8 mouse cellular contexts compared by ENCODE assay signal in genomic region chr4:103314526-103314910, GRCm38 (mm10). TPM values are rescaled to one million over a fixed set of nuclear protein-coding genes. Genes with fewer than 3 reads are reported as not detected.
A peak's percentile ranks its signal among the peaks of the same experiment; 100 is the strongest.
DNase-seq lines count a peak whose midpoint lies in the region; ATAC-seq and TF ChIP-seq lines count a peak whose summit lies in the region.

No protein-coding gene starts in this region.

- H3ac ChIP-seq in myocyte (ENCODE audit: control insufficient read depth, insufficient read length) = peak overlapping the region; percentile 79

- no peaks in the 10 kb centered on the region for H3K79me2 ChIP-seq in myocyte (ENCODE audit: control insufficient read depth, insufficient read depth)

- TF ChIP-seq POLR2A in limb, embryonic 14.5 days (IDR thresholded peaks at IDR 0.05; ENCODE audit: borderline replicate concordance, extremely low read depth, insufficient read depth, insufficient read length) = no peak
- no peak for TF ChIP-seq POLR2A in myocyte (IDR thresholded peaks at IDR 0.05; ENCODE audit: insufficient read length, low read depth)

- H3K4me1 ChIP-seq in kidney, postnatal 0 days (replicated peaks; ENCODE audit: insufficient read depth, low read length) = no peaks in the 10 kb centered on the region
- H3K4me1 ChIP-seq in forebrain, embryonic 13.5 days = peaks cover 15% of the 10 kb centered on the region
- H3K4me1 ChIP-seq in limb, embryonic 14.5 days (ENCODE audit: control insufficient read depth, insufficient read depth, low read length) = peaks cover 7% of the 10 kb centered on the region; the same call in 1 of the 2 replicates

- H3K9me3 ChIP-seq in kidney, postnatal 0 days (replicated peaks; ENCODE audit: low read length) = no peaks in the 10 kb centered on the region
- H3K9me3 ChIP-seq in forebrain, embryonic 13.5 days (replicated peaks) = no peaks in the 10 kb centered on the region
- no peaks in the 10 kb centered on the region for H3K9me3 ChIP-seq in limb, embryonic 14.5 days (ENCODE audit: control insufficient read depth, low read length)

- no peak for TF ChIP-seq CTCF in kidney, postnatal 0 days (IDR thresholded peaks at IDR 0.05; ENCODE audit: low read depth)

- WGBS in kidney, postnatal 0 days = 43% methylated on average over 3 of the region's 3 CpGs
- WGBS in forebrain, embryonic 13.5 days = 8% methylated on average over 3 of the region's 3 CpGs
- WGBS in limb, embryonic 14.5 days = 45% methylated on average over 3 of the region's 3 CpGs

- H3K4me3 ChIP-seq in kidney, postnatal 0 days (replicated peaks; ENCODE audit: low read depth, low read length) = peak overlapping the region; percentile 50; the same call in 1 of the 2 replicates
- H3K4me3 ChIP-seq in forebrain, embryonic 13.5 days = peak overlapping the region; percentile 62
- H3K4me3 ChIP-seq in limb, embryonic 14.5 days (replicated peaks; ENCODE audit: low read length) = peak overlapping the region; percentile 60
- peak overlapping the region; percentile 40 for H3K4me3 ChIP-seq in myocyte

- no peak for ATAC-seq in kidney, postnatal 0 days (replicated peaks; ENCODE audit: low FRiP score, low read depth)
- no peak for ATAC-seq in forebrain, embryonic 13.5 days
- ATAC-seq in limb, embryonic 14.5 days (ENCODE audit: low FRiP score, low read depth) = no peak

- DNase-seq in kidney, postnatal 0 days (ENCODE audit: low spot score) = peak; percentile 2
- DNase-seq in kidney, postnatal 14 days = no peak
- peak; percentile 5 for DNase-seq in limb, embryonic 14.5 days (ENCODE audit: low spot score)
- DNase-seq in thymus, postnatal 25 days = no peak
- DNase-seq in urinary bladder, postnatal 4 days (ENCODE audit: low spot score in 2 of 2) = no peak
- no peak for DNase-seq in MN1 (ENCODE audit: low spot score)

- H3K36me3 ChIP-seq in kidney, postnatal 0 days (ENCODE audit: insufficient read depth, low read length) = peaks cover 7% of the 10 kb centered on the region; the same call in 1 of the 2 replicates
- no peaks in the 10 kb centered on the region for H3K36me3 ChIP-seq in forebrain, embryonic 13.5 days (ENCODE audit: poor library complexity, severe bottlenecking)
- no peaks in the 10 kb centered on the region for H3K36me3 ChIP-seq in limb, embryonic 14.5 days (ENCODE audit: control insufficient read depth, insufficient read depth, low read length)
- no peaks in the 10 kb centered on the region for H3K36me3 ChIP-seq in myocyte (ENCODE audit: control insufficient read depth, insufficient read depth)

- H3K27me3 ChIP-seq in kidney, postnatal 0 days (ENCODE audit: insufficient read depth, low read length) = no peaks in the 10 kb centered on the region
- H3K27me3 ChIP-seq in forebrain, embryonic 13.5 days = peaks cover 10% of the 10 kb centered on the region; the same call in 1 of the 2 replicates
- H3K27me3 ChIP-seq in limb, embryonic 14.5 days (ENCODE audit: control insufficient read depth, insufficient read depth, low read length) = no peaks in the 10 kb centered on the region
- no peaks in the 10 kb centered on the region for H3K27me3 ChIP-seq in myocyte (ENCODE audit: control insufficient read depth, insufficient read depth, insufficient read length)

- no peak overlapping the region for H3K9ac ChIP-seq in kidney, postnatal 0 days (ENCODE audit: low read depth, low read length)
- H3K9ac ChIP-seq in forebrain, embryonic 13.5 days = peak overlapping the region; percentile 19; the same call in 1 of the 2 replicates
- peak overlapping the region; percentile 80; the same call in 1 of the 2 replicates for H3K9ac ChIP-seq in limb, embryonic 14.5 days (ENCODE audit: low read depth, low read length, severe bottlenecking)

- H3K27ac ChIP-seq in kidney, postnatal 0 days = no peak overlapping the region; the same call in 1 of the 2 replicates
- peak overlapping the region; percentile 35; the same call in 1 of the 2 replicates for H3K27ac ChIP-seq in forebrain, embryonic 13.5 days
- peak overlapping the region; percentile 94; the same call in 1 of the 2 replicates for H3K27ac ChIP-seq in limb, embryonic 14.5 days (replicated peaks; ENCODE audit: low read depth, low read length)

- H3K4me2 ChIP-seq in kidney, postnatal 0 days (ENCODE audit: low read length) = peak overlapping the region; percentile 55
- H3K4me2 ChIP-seq in forebrain, embryonic 13.5 days = peak overlapping the region; percentile 59
- peak overlapping the region; percentile 47 for H3K4me2 ChIP-seq in limb, embryonic 14.5 days (replicated peaks; ENCODE audit: low read depth, low read length, severe bottlenecking)
- H3K4me2 ChIP-seq in myocyte (ENCODE audit: low read depth) = peak overlapping the region; percentile 62

TF ChIP-seq in myocyte, 11 proteins besides CTCF, POLR2A, EP300 and RAD21:
- no peak for TF ChIP-seq CEBPB (IDR thresholded peaks at IDR 0.05; ENCODE audit: insufficient read depth, poor library complexity, severe bottlenecking)

RNA-seq across cellular contexts. Expression of gene Oma1, which starts 0.9 kb away (rescaled TPM):
- 24.0 and 24.2 TPM in 2 replicates for polyA plus RNA-seq in kidney, postnatal 0 days (2015; fragmentation: Nextera tagmentation; extraction: Ambion mirVana)
- 9.8 and 10.9 TPM in 2 replicates for polyA plus RNA-seq in forebrain, embryonic 13.5 days (2015; fragmentation: Nextera tagmentation; extraction: Ambion mirVana)
- 10.2 and 10.4 TPM in 2 replicates for polyA plus RNA-seq in limb, embryonic 14.5 days (2012; rRNA removed)
- 15.1 and 16.7 TPM in 2 replicates for polyA plus RNA-seq in limb, embryonic 14.5 days (2014; fragmentation: Nextera tagmentation; extraction: Ambion mirVana)
- 7.2 TPM for polyA plus RNA-seq in myocyte (2012; fragmentation: generic; extraction: Trizol)

RNA-seq across cellular contexts. Expression of gene 4921539E11Rik, which starts 23.9 kb away (rescaled TPM):
- not detected in 2 replicates for polyA plus RNA-seq in kidney, postnatal 0 days (2015; fragmentation: Nextera tagmentation; extraction: Ambion mirVana)
- polyA plus RNA-seq in forebrain, embryonic 13.5 days (2015; fragmentation: Nextera tagmentation; extraction: Ambion mirVana) = not detected in 2 replicates
- polyA plus RNA-seq in limb, embryonic 14.5 days (2012; rRNA removed) = not detected in 2 replicates
- not detected in 2 replicates for polyA plus RNA-seq in limb, embryonic 14.5 days (2014; fragmentation: Nextera tagmentation; extraction: Ambion mirVana)
- polyA plus RNA-seq in myocyte (2012; fragmentation: generic; extraction: Trizol) = not detected

Comparison
In these comparisons a context has a peak if more than half of its experiments do, and no peak if none do; other contexts are left out.
1. DNase-seq: peak in kidney, postnatal 0 days (single experiment) and limb, embryonic 14.5 days (single experiment); none in kidney, postnatal 14 days (single experiment), thymus, postnatal 25 days (single experiment), urinary bladder, postnatal 4 days (0 of 2) and MN1 (single experiment).
2. Peak in every context shown above with its lines, with median percentiles within 50 percentile points of each other: H3K4me2 ChIP-seq and H3K4me3 ChIP-seq.